10 mouse cellular contexts compared by ENCODE assay signal in genomic region chr16:30314236-30314635, GRCm38 (mm10). TPM values are rescaled to one million over a fixed set of nuclear protein-coding genes. Genes with fewer than 3 reads are reported as not detected.
DNase-seq lines count a peak whose midpoint lies in the region; ATAC-seq and TF ChIP-seq lines count a peak whose summit lies in the region.
"Had no signal": no experiment of that assay in that cellular context is flagged by ENCODE, and none has a peak within 500 bp of the region (broad histone marks: within the 10 kb centered on the region; RNA-seq: fewer than 3 reads in every experiment).

No protein-coding gene starts in this region.

- H3K9ac ChIP-seq in neural tube, embryonic 15.5 days (replicated peaks): no peak overlapping the region
- H3K9ac ChIP-seq: neural tube, embryonic 12.5 days had no signal

- H3K36me3 ChIP-seq in neural tube, embryonic 15.5 days: peaks cover 3% of the 10 kb centered on the region

- H3K27me3 ChIP-seq in neural tube, embryonic 15.5 days (replicated peaks): peaks cover 27% of the 10 kb centered on the region

- no peaks in the 10 kb centered on the region for H3K9me3 ChIP-seq in neural tube, embryonic 15.5 days (replicated peaks)
- H3K9me3 ChIP-seq: heart, embryonic 10.5 days; neural tube, embryonic 12.5 days had no signal

- intact Hi-C loops in left cerebral cortex, adult 2 months (cut with DNase I): loop anchor here (1.0 to 10.0 kb wide), 2 partner anchors 62 to 689 kb away; no protein-coding TSS in a partner anchor
- intact Hi-C loops in left cerebral cortex, postnatal 36 days (cut with DNase I): loop anchor here (10.0 kb wide), 1 partner anchor 689 kb away; no protein-coding TSS in a partner anchor

- ATAC-seq in cerebellum, adult (ENCODE audit: insufficient number of reproducible peaks, low FRiP score, low TSS enrichment): no peak
- ATAC-seq in neural tube, embryonic 15.5 days (ENCODE audit: low FRiP score): no peak

- DNase-seq in cerebellum, adult 9-10 months: peak; percentile 29
- DNase-seq in left cerebral cortex, adult 2 months (ENCODE audit: extremely low spot score in 1 of 2, low spot score in 2 of 2): no peak
- no peak for DNase-seq in left cerebral cortex, postnatal 36 days (ENCODE audit: low spot score in 2 of 2)
- DNase-seq in MEL-GATA-1-ER (ENCODE audit: extremely low read depth, low read depth): peak; percentile 45
- DNase-seq in forelimb bud, embryonic 11.5 days (ENCODE audit: low read depth, low spot score): peak; percentile 61
- no peak for DNase-seq in right cerebral cortex, adult 18-20 months

- no peak overlapping the region for H3K27ac ChIP-seq in left cerebral cortex, adult 2 months
- H3K27ac ChIP-seq in neural tube, embryonic 15.5 days (replicated peaks): no peak overlapping the region
- H3K27ac ChIP-seq: heart, embryonic 10.5 days; neural tube, embryonic 12.5 days had no signal

- H3K4me3 ChIP-seq in left cerebral cortex, adult 2 months: no peak overlapping the region
- no peak overlapping the region for H3K4me3 ChIP-seq in neural tube, embryonic 15.5 days (replicated peaks)
- H3K4me3 ChIP-seq: heart, embryonic 10.5 days; neural tube, embryonic 12.5 days had no signal

- peak; percentile 75 for TF ChIP-seq CTCF in left cerebral cortex, adult 2 months (IDR thresholded peaks at IDR 0.05)

- no peak overlapping the region for H3K4me2 ChIP-seq in neural tube, embryonic 15.5 days
- H3K4me2 ChIP-seq: neural tube, embryonic 12.5 days had no signal

- H3K4me1 ChIP-seq in neural tube, embryonic 15.5 days: peaks cover 13% of the 10 kb centered on the region

RNA-seq across cellular contexts. Expression of gene Gp5, which starts 3.7 kb away (rescaled TPM):
- 1 to 10 TPM in 1 of 2 experiments, under 1 TPM in 1; 0.56 to 1.1 TPM for total RNA-seq in left cerebral cortex, adult 2 months (2021)
- 1 to 10 TPM in 1 of 2 experiments, under 1 TPM in 1; 0.99 to 1.2 TPM for total RNA-seq in left cerebral cortex, postnatal 36 days (2021)
- polyA plus RNA-seq in neural tube, embryonic 15.5 days (2015; fragmentation: Nextera tagmentation; extraction: Ambion mirVana): 0.52 and 1.2 TPM in 2 replicates

RNA-seq across cellular contexts. Expression of gene Lrrc15, which starts 31.2 kb away (rescaled TPM):
- total RNA-seq in left cerebral cortex, adult 2 months (2021): not detected
- total RNA-seq in left cerebral cortex, postnatal 36 days (2021): not detected
- 0.37 and 0.43 TPM in 2 replicates for polyA plus RNA-seq in neural tube, embryonic 15.5 days (2015; fragmentation: Nextera tagmentation; extraction: Ambion mirVana)

RNA-seq across cellular contexts. Expression of gene Cpn2, which starts 46.9 kb away (rescaled TPM):
- not detected for total RNA-seq in left cerebral cortex, adult 2 months (2021)
- not detected for total RNA-seq in left cerebral cortex, postnatal 36 days (2021)
- not detected in 2 replicates for polyA plus RNA-seq in neural tube, embryonic 15.5 days (2015; fragmentation: Nextera tagmentation; extraction: Ambion mirVana)
- polyA plus RNA-seq: neural tube, embryonic 12.5 days had no signal

Comparison
In these comparisons a context has a peak if more than half of its experiments do, and no peak if none do; other contexts are left out.
1. DNase-seq: peak in cerebellum, adult 9-10 months (single experiment), MEL-GATA-1-ER (single experiment) and forelimb bud, embryonic 11.5 days (single experiment); none in left cerebral cortex, adult 2 months (0 of 2), left cerebral cortex, postnatal 36 days (0 of 2) and right cerebral cortex, adult 18-20 months (single experiment).